Mouse (Mus musculus): Measurements from ENCODE around the gene Dyrk3.

DNA sequence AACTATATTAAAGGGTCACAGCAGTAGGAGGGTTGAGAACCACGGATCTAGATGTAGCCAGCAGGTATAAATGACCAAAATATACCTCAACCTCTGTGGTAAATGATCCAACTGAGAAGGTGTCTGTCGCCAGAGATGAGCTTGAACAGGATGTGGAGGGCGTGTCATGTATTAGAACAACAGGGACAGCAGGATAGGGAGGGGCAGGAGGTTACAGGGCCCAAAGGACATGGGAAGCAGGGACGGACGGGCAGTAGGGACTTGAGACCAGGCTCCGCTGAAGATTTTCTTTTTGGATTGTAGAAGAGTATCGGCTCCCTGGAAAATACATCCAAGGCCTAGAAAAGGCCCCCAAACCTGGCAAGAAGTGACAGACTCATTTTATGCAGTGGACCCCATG is 34.9 kb upstream of the Dyrk3 start:
- TF ChIP-seq POLR2A (IDR thresholded peaks at IDR 0.05; ENCODE audit: low read depth, low read length) (no peak), CTCF (IDR thresholded peaks at IDR 0.05; ENCODE audit: extremely low read depth, insufficient read depth, insufficient read length, insufficient replicate concordance) (no peak)

Data from spleen, adult 2 months (tissue).